Mouse (Mus musculus) neural tube, embryonic 15.5 days (tissue): ENCODE measurements around the gene Nr2e3. TPM values are rescaled to one million over a fixed set of nuclear protein-coding genes. Genes with fewer than 3 reads are reported as not detected.
"Not testable (repeated sequence)": the region's sequence is repeated elsewhere in the genome, so short reads cannot be mapped to it uniquely, and the experiment has no call there.

ENCODE experiments used
- ATAC-seq: fragments of 200-750 bp; cut with Nextera tagmentation; 2 replicates; pipeline ENCODE4 v1.8.0; 2017; ENCODE audit warnings: mild to moderate bottlenecking, moderate TSS enrichment, moderate library complexity; ENCODE audit not compliant: low FRiP score
- H3K27ac ChIP-seq: fragments of 300-500 bp; sonication (generic); replicated peaks from 2 replicates; pipeline ENCODE4 v1.5.1; 2015; ENCODE audit warnings: mild to moderate bottlenecking, inconsistent platforms
- H3K27me3 ChIP-seq: fragments of 300-500 bp; sonication (generic); replicated peaks from 2 replicates; pipeline ENCODE4 v1.6.1; 2015; ENCODE audit warnings: inconsistent platforms
- H3K36me3 ChIP-seq: fragments of 300-500 bp; sonication (generic); 2 replicates; pipeline ENCODE4 v1.6.1; 2015; ENCODE audit warnings: inconsistent platforms
- H3K4me1 ChIP-seq: fragments of 300-500 bp; sonication (generic); 2 replicates; pipeline ENCODE4 v1.6.1; 2015; ENCODE audit warnings: inconsistent platforms
- H3K4me2 ChIP-seq: fragments of 300-500 bp; sonication (generic); 2 replicates; pipeline ENCODE4 v1.6.1; 2015; ENCODE audit warnings: inconsistent platforms, mild to moderate bottlenecking, moderate library complexity
- H3K4me3 ChIP-seq: fragments of 300-500 bp; sonication (generic); replicated peaks from 2 replicates; pipeline ENCODE4 v1.5.1; 2015; ENCODE audit warnings: mild to moderate bottlenecking, inconsistent platforms
- H3K9ac ChIP-seq: fragments of 300-500 bp; sonication (generic); replicated peaks from 2 replicates; pipeline ENCODE4 v1.6.1; 2015; ENCODE audit warnings: mild to moderate bottlenecking, inconsistent platforms
- H3K9me3 ChIP-seq: fragments of 300-500 bp; sonication (generic); replicated peaks from 2 replicates; pipeline ENCODE4 v1.6.1; 2016; ENCODE audit warnings: inconsistent platforms
- WGBS: fragments of 180-500 bp; shearing (Covaris S2); methylation state at CpG from one replicate; pipeline ENCODE4 v1.1.7; 2015; ENCODE audit warnings: mixed read lengths; 5-methylcytosine and 5-hydroxymethylcytosine counted together
- polyA plus RNA-seq: library from polyadenylated mRNA; unstranded; fragments of >200 nt; fragmentation: Nextera tagmentation; extraction: Ambion mirVana; gene quantifications from 2 replicates; pipeline ENCODE4 v1.2.1, GENCODE M21; 2015

The Nr2e3 gene
- polyA plus RNA-seq, 1 experiment from 2014 or later = not detected

DNA sequence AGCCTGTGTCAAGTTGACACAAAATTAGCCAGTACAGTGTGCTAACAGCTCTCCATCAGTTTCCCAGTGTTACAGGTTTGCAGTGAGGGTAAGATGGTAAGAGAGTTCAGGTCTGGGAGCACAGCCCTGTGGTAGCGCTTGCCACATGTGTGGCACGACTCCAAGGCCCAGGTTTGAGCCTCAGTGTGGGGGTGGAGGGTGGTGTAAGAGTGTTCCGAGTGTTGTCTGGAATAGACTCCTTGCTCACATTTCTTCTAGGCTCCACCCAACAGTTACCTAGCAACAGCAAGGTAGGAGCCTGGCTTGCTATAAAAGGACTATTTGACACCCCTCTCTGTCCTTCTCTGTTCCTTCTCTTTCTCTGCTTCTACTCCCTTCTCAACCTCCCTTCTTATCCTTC, 3.9 kb upstream of the Nr2e3 start:
- no peak overlapping the region for H3K9ac ChIP-seq
- no peaks in the 10 kb centered on the region for H3K9me3 ChIP-seq
- no peak overlapping the region for H3K27ac ChIP-seq
- no peak overlapping the region for H3K4me2 ChIP-seq
- WGBS = 60% methylated on average over 3 of the region's 3 CpGs
- H3K27me3 ChIP-seq = no peaks in the 10 kb centered on the region
- ATAC-seq = no peak
- 0 out of 2 replicates have a peak, but pooled peaks cover 5% of the 10 kb centered on the region for H3K4me1 ChIP-seq
- no peaks in the 10 kb centered on the region for H3K36me3 ChIP-seq
- no peak overlapping the region for H3K4me3 ChIP-seq

DNA sequence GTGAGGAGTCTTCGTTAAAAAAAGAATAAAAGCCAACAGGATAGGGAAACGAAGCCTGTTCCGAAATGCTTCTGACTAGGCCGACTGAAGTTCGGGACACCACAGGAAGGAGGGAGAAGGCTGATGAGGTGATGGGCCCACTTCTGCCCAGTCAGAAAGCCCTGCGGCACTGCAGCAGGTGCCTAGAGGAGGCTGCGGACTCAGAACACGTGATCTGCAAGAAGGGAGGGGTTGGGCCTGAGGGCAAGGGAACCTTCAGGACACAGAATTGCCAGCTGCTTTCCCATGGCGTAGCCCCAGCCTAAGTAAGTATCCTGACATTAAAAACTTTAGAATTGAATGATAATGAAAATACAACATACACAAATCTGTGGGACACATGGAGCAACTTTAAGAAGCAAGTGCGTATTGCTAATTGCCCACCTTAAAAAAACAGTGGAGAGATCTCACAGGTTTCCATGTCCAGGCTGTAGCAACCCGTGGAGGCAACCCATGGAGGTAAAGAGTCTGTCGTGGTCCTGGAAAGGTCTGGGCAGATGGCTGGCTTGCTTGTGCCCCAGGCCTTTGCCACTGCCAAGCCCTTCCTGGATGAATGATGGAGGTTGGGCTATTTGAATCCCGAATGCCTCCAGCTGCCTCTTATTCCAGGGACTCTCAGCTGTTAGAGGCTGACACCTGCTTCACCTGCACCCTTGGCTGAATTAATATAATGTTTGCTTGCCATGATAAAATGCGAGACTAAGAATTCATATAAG, 919 bp upstream of the Nr2e3 start:
- no peak overlapping the region for H3K27ac ChIP-seq
- no peak overlapping the region for H3K9ac ChIP-seq
- H3K27me3 ChIP-seq = no peaks in the 10 kb centered on the region
- H3K4me3 ChIP-seq = no peak overlapping the region
- H3K36me3 ChIP-seq = no peaks in the 10 kb centered on the region
- ATAC-seq = no peak
- WGBS = 48% methylated on average over 14 of the region's 14 CpGs
- H3K9me3 ChIP-seq = no peaks in the 10 kb centered on the region
- H3K4me1 ChIP-seq = peaks cover 7% of the 10 kb centered on the region; the same call in 1 of the 2 replicates
- H3K4me2 ChIP-seq = no peak overlapping the region

DNA sequence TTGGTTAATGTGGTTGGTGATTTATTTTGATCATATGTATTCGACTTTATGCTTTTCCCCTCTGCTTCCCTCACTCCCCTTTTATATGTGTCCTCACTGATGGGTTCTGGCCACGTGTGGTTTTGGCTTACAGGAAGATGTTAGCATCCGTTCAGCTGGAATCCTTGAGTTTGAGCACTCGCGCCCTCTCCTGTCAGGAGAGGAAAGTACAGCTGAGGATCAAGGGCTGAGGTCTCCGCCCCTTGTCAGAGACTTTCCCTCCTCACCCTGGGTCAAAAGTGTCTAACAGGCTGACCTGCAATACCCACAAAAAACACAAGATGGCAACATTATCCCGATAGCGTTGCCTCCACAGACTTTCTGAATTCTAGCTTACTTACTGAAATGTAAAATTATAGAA, 1.2 kb downstream of the Nr2e3 start:
- peak; percentile 60; the same call in 1 of the 2 replicates for ATAC-seq
- H3K9me3 ChIP-seq = no peaks in the 10 kb centered on the region
- no peak overlapping the region for H3K4me2 ChIP-seq
- no peak overlapping the region for H3K4me3 ChIP-seq
- no peak overlapping the region for H3K27ac ChIP-seq
- H3K4me1 ChIP-seq = peaks cover 6% of the 10 kb centered on the region; the same call in 1 of the 2 replicates
- no peaks in the 10 kb centered on the region for H3K36me3 ChIP-seq
- no peaks in the 10 kb centered on the region for H3K27me3 ChIP-seq
- WGBS = 4% methylated on average over 8 of the region's 8 CpGs
- no peak overlapping the region for H3K9ac ChIP-seq

DNA sequence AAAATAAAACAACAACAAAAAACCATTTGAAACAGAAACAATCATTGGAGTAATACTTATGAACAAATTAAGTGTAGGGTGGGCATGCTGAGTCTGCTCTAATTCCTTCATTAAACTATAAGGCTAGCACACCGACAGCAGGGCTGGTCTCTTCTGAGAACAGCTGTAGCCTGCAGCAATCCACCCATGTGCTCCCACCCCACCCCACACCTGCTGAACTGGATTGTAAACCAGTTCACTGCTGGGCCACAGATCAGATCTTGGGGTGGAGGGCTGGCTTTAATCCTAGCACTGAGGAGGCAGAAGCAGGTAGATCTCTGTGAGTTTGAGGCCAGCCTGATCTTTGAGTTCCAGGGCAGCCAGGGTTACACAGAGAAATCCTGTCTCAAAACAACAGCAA, 2.3 kb downstream of the Nr2e3 start:
- WGBS = 27% methylated on average over 1 of the region's 1 CpGs
- H3K27me3 ChIP-seq, H3K27ac ChIP-seq, H3K9me3 ChIP-seq, H3K36me3 ChIP-seq, H3K4me3 ChIP-seq, H3K4me1 ChIP-seq, H3K4me2 ChIP-seq, ATAC-seq, H3K9ac ChIP-seq: not testable (repeated sequence)

DNA sequence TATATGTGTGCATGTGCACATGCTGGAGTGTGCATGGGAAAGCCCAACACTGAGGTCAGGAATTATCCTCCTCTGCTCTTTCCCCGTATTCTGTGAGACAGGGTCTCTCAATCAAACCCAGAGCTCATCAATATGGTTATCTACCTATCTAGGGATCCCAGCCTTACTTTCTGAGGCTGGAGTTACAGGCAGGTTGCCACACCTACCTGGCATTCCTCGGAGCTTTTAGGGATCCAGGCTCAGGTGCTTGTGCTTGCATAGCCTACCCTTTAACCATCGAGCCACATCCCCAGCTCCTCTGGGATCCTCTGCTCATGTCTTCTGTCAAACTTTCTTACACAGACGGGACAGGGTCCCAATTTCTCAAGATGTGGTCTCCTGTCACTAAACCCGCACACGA, 4.0 kb downstream of the Nr2e3 start:
- no peaks in the 10 kb centered on the region for H3K9me3 ChIP-seq
- no peaks in the 10 kb centered on the region for H3K36me3 ChIP-seq
- H3K4me2 ChIP-seq = no peak overlapping the region
- no peak for ATAC-seq
- peaks cover 5% of the 10 kb centered on the region; the same call in 1 of the 2 replicates for H3K4me1 ChIP-seq
- H3K9ac ChIP-seq = no peak overlapping the region
- no peaks in the 10 kb centered on the region for H3K27me3 ChIP-seq
- no peak overlapping the region for H3K4me3 ChIP-seq
- WGBS = 44% methylated on average over 6 of the region's 6 CpGs
- no peak overlapping the region for H3K27ac ChIP-seq

DNA sequence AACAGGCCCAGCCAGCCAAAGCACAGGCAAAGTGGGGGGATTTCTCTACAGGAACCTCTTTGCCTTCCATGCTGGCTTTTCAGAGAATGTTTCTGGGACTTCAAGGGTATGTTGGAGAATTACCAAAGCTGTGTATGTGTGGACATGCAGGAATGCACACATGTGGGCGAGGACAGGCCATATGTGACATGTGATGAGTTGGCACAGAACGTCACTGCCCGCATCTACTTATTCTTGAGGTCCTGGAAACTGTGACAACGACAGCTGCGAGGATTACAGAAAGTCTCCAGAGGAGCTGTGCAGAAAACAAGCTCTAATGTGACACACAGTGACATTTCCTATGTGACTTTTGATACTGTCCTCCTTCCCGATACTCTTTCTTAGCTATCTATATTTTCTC, 4.8 kb downstream of the Nr2e3 start:
- H3K27ac ChIP-seq = no peak overlapping the region
- no peak for ATAC-seq

DNA sequence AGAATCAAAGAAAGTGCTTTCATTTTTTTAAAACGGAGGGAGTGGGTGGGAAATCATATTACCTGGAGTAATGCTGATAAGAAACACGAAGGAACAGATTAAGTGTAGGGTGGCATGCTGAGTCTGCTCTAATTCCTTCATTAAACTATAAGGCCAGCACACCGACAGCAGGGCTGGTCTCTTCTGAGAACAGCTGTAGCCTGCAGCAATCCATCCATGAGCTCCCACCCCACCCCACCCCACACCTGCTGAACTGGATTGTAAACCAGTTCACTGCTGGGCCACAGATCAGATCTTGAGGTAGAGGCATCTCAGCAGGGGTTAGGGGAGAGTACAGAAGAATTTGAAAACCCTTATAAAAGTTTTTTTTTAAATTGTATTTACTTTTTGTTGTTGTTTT, 5.3 kb downstream of the Nr2e3 start:
- H3K4me2 ChIP-seq = no peak overlapping the region
- 59% methylated on average over 3 of the region's 3 CpGs for WGBS
- ATAC-seq = no peak
- no peaks in the 10 kb centered on the region for H3K27me3 ChIP-seq
- H3K4me3 ChIP-seq = no peak overlapping the region
- H3K4me1 ChIP-seq = peaks cover 5% of the 10 kb centered on the region; the same call in 1 of the 2 replicates
- H3K9me3 ChIP-seq = no peaks in the 10 kb centered on the region
- no peak overlapping the region for H3K9ac ChIP-seq
- no peak overlapping the region for H3K27ac ChIP-seq
- H3K36me3 ChIP-seq = no peaks in the 10 kb centered on the region

More for the DNA sequence above, 4.8 kb downstream of the Nr2e3 start:
- 73% methylated on average over 6 of the region's 6 CpGs for WGBS
- no peaks in the 10 kb centered on the region for H3K27me3 ChIP-seq
- H3K9ac ChIP-seq = no peak overlapping the region
- H3K4me2 ChIP-seq = no peak overlapping the region
- H3K9me3 ChIP-seq = no peaks in the 10 kb centered on the region
- no peak overlapping the region for H3K4me3 ChIP-seq
- H3K36me3 ChIP-seq = no peaks in the 10 kb centered on the region
- H3K4me1 ChIP-seq = peaks cover 5% of the 10 kb centered on the region; the same call in 1 of the 2 replicates

DNA sequence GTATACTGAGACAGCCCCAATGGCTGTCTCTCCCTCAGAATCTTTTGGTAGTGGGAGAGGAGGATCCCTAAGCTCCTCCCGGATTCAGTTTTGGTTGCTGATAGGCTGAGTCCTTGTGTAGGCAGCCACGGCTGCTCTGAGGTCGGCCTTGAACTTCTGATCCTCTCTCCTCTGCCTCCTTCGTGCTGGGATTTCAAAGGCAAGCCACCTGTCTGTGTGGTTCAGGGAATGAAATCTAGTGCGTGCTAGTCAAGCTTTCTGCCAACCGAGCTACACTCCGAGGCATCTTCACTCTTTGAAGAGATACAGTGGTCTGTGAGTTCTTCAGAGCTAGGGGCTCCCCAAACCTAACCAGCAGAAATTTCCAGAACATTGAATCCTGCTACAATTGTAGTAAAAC, 6.9 kb downstream of the Nr2e3 start:
- 88% methylated on average over 7 of the region's 7 CpGs for WGBS

DNA sequence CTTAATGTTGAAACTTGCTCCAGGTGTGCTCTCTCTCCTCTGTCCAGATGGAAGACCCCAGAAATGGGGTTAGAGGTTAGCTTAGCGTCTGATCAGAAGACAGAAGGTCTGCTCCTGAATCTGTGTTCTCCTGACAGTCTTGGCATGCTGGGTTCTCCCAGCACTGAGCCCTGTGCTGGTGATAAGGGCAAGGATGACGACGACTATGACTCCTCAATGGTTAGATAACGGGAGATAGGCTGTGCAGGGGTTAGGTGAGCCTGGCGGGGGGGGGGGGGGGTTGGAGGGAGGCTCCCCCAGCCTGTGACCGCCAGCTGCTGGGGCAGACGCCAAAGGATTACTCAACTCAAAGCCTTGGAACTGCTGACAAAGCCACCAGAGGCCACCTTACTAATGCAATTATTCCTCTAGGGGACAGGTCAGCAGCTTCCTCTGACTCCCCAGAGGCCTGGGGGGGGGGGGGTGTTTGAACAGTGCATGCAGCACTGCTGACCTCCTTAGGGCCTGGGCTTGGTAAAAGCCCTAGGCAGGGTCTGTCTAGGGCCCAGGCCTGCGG, 7.9 kb downstream of the Nr2e3 start:
- H3K9ac ChIP-seq = no peak overlapping the region
- WGBS = 77% methylated on average over 8 of the region's 8 CpGs
- H3K4me2 ChIP-seq = no peak overlapping the region
- H3K9me3 ChIP-seq = no peaks in the 10 kb centered on the region
- 0 out of 2 replicates have a peak, but pooled peaks cover 3% of the 10 kb centered on the region for H3K4me1 ChIP-seq
- H3K27me3 ChIP-seq = no peaks in the 10 kb centered on the region
- no peak overlapping the region for H3K4me3 ChIP-seq
- no peak for ATAC-seq
- H3K36me3 ChIP-seq = no peaks in the 10 kb centered on the region
- no peak overlapping the region for H3K27ac ChIP-seq

More for the DNA sequence above, 6.9 kb downstream of the Nr2e3 start:
- H3K9ac ChIP-seq = no peak overlapping the region
- no peaks in the 10 kb centered on the region for H3K9me3 ChIP-seq
- no peak overlapping the region for H3K4me2 ChIP-seq
- H3K4me1 ChIP-seq = 0 out of 2 replicates have a peak, but pooled peaks cover 3% of the 10 kb centered on the region
- no peaks in the 10 kb centered on the region for H3K36me3 ChIP-seq
- H3K27ac ChIP-seq = no peak overlapping the region
- no peak overlapping the region for H3K4me3 ChIP-seq
- no peaks in the 10 kb centered on the region for H3K27me3 ChIP-seq
- no peak for ATAC-seq

DNA sequence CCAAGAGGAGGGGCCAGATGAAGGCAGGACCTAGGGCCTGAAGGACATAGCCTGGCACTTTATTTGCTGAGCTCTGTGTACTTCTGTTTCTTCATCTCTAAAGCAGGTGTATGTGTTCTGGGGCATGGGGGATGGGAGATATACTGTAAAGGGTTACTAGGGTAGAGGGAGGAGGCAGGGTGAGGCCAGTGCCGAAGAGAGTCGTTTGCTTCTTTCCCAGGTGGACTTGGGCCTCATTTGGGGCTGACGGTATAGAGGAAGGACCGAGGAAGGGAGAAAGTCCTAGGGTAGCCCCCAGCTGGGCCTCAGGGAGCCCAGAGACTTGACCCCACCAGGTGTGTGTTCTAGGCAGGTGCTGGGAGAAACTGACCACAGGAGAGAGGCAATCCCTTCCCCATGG, 8.5 kb downstream of the Nr2e3 start:
- Histone ChIP-seq H3K4me2 (no peak overlapping the region), H3K4me3 (no peak overlapping the region), H3K27me3 (no peaks in the 10 kb centered on the region), H3K4me1 (0 out of 2 replicates have a peak, but pooled peaks cover 3% of the 10 kb centered on the region), H3K27ac (no peak overlapping the region), H3K9me3 (no peaks in the 10 kb centered on the region), H3K36me3 (no peaks in the 10 kb centered on the region), H3K9ac (no peak overlapping the region)
- 84% methylated on average over 4 of the region's 4 CpGs for WGBS
- no peak for ATAC-seq

DNA sequence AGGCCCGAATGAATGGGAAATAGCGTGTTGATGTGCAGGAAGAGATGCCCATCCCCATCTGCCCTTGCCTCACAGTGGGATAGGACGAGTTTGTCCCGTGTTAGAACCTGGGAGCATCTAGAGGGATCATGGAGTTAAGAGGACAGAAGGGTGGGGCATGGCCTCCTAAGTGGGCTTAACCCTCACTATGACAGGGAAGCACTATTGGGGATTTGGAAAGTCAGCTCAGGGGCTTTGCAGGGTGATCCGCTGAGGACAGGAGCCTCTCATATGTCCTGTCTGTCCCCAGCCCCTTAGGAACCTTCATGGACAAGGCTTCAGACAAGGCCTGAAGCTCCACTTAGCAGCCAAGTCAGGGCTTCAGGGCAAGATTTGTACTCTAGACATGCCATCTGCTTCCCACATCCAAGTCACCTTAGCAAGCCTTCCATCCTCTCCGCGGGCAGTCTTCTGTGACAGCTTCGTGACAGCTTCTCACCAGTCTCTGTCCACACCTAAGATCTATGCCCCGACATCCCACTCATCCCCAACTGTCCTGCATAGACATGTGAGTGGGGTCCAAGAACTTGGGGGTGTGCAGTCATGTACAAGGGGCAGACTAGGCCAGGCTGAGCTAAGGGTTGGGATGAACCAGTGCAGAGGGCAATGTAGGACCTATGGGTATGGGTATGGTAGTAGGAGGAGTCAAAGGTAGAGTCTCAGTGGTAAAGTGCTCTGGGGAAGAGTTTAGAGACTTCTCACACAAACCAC, 9.3 kb downstream of the Nr2e3 start:
- Histone ChIP-seq H3K27me3 (no peaks in the 10 kb centered on the region), H3K4me2 (no peak overlapping the region), H3K27ac (no peak overlapping the region), H3K4me1 (0 out of 2 replicates have a peak, but pooled peaks cover 3% of the 10 kb centered on the region), H3K36me3 (no peaks in the 10 kb centered on the region), H3K9me3 (no peaks in the 10 kb centered on the region), H3K9ac (no peak overlapping the region), H3K4me3 (no peak overlapping the region)
- WGBS = 91% methylated on average over 9 of the region's 9 CpGs
- no peak for ATAC-seq

DNA sequence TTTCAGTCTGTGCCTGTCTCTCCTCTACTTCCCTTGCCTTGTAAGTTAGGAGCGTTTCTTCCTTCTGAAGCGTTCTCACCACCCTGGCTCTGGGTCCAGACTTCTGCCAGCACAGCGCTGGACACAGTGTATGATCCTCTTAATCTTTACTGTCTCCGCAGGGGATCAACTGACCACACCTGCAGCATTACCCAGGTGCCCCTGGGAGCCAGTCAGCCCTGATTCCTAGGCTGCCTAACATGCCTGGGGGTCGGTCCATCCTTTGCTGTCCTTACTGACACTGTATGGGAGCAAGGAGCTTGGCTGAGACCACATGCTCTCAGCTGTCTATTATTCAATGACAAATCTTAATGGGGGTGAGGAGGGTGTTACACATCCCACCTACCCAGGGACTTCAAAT, 10.5 kb downstream of the Nr2e3 start:
- 89% methylated on average over 5 of the region's 5 CpGs for WGBS
- no peak overlapping the region for H3K4me2 ChIP-seq
- no peak overlapping the region for H3K27ac ChIP-seq
- H3K36me3 ChIP-seq = no peaks in the 10 kb centered on the region
- H3K4me1 ChIP-seq = no peaks in the 10 kb centered on the region
- no peaks in the 10 kb centered on the region for H3K9me3 ChIP-seq
- no peak for ATAC-seq
- no peaks in the 10 kb centered on the region for H3K27me3 ChIP-seq
- H3K4me3 ChIP-seq = no peak overlapping the region
- no peak overlapping the region for H3K9ac ChIP-seq
